Mouse (Mus musculus) hindbrain, embryonic 13.5 days (tissue): ENCODE measurements around the gene Arhgap21. TPM values are rescaled to one million over a fixed set of nuclear protein-coding genes. Genes with fewer than 3 reads are reported as not detected.
"Not testable (repeated sequence)": the region's sequence is repeated elsewhere in the genome, so short reads cannot be mapped to it uniquely, and the experiment has no call there.

Experiments
- ATAC-seq: fragments of 200-750 bp; cut with Nextera tagmentation; 2 replicates; pipeline ENCODE4 v1.8.0; 2017; ENCODE audit warnings: moderate TSS enrichment; ENCODE audit not compliant: low FRiP score
- H3K27ac ChIP-seq: fragments of 300-500 bp; sonication (generic); 2 replicates; pipeline ENCODE4 v1.5.1; 2015; ENCODE audit warnings: inconsistent platforms, mild to moderate bottlenecking, moderate library complexity
- H3K27me3 ChIP-seq: fragments of 300-500 bp; sonication (generic); 2 replicates; pipeline ENCODE4 v1.6.1; 2015; ENCODE audit warnings: mild to moderate bottlenecking, inconsistent platforms
- H3K36me3 ChIP-seq: fragments of 300-500 bp; sonication (generic); 2 replicates; pipeline ENCODE4 v1.6.1; 2015; ENCODE audit warnings: mild to moderate bottlenecking, inconsistent platforms
- H3K4me1 ChIP-seq: fragments of 300-500 bp; sonication (generic); replicated peaks from 2 replicates; pipeline ENCODE4 v1.6.1; 2015; ENCODE audit warnings: inconsistent platforms
- H3K4me2 ChIP-seq: fragments of 300-500 bp; sonication (generic); 2 replicates; pipeline ENCODE4 v1.6.1; 2015; ENCODE audit warnings: inconsistent platforms, mild to moderate bottlenecking, moderate library complexity
- H3K4me3 ChIP-seq: fragments of 300-500 bp; sonication (generic); 2 replicates; pipeline ENCODE4 v1.5.1; 2015; ENCODE audit warnings: mild to moderate bottlenecking, inconsistent platforms
- H3K9ac ChIP-seq: fragments of 300-500 bp; sonication (generic); 2 replicates; pipeline ENCODE4 v1.6.1; 2015; ENCODE audit warnings: mild to moderate bottlenecking, inconsistent platforms
- H3K9me3 ChIP-seq: fragments of 300-500 bp; sonication (generic); 2 replicates; pipeline ENCODE4 v1.6.1; 2016; ENCODE audit warnings: inconsistent platforms
- WGBS: fragments of 180-500 bp; shearing (Covaris S2); methylation state at CpG from one replicate; pipeline ENCODE4 v1.1.7; 2015; 5-methylcytosine and 5-hydroxymethylcytosine counted together
- polyA plus RNA-seq: library from polyadenylated mRNA; unstranded; fragments of >200 nt; fragmentation: Nextera tagmentation; extraction: Ambion mirVana; gene quantifications from 2 replicates; pipeline ENCODE4 v1.2.1, GENCODE M21; 2015

The Arhgap21 gene
- polyA plus RNA-seq, 1 experiment from 2014 or later, result 35.6 TPM

DNA sequence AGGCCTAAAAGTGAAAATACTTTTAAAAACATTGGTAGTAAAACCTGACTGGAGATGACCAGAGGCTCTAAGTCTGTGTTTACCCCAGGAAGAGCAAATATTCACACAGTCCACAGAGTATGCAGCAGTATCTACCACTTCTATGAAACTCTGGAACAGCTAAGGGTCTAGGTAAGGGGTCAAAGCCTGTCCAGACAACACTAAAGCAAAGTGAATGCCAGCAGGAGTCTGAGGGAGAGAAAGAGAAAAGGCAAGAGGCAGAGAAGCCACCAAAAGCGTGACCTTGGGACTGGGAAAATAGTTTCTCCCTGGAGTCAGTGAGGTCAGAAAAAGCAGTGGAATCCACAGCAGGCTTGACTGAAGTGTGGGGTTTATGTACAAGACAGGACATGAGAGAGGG, 21.6 kb downstream of the Arhgap21 start:
- Histone ChIP-seq H3K4me3 (no peak overlapping the region), H3K36me3 (no peaks in the 10 kb centered on the region), H3K4me1 (peaks cover 52% of the 10 kb centered on the region), H3K4me2 (no peak overlapping the region), H3K9me3 (no peaks in the 10 kb centered on the region), H3K27me3 (no peaks in the 10 kb centered on the region), H3K27ac (no peak overlapping the region), H3K9ac (no peak overlapping the region)
- WGBS, result 67% methylated on average over 1 of the region's 1 CpGs
- no peak for ATAC-seq

DNA sequence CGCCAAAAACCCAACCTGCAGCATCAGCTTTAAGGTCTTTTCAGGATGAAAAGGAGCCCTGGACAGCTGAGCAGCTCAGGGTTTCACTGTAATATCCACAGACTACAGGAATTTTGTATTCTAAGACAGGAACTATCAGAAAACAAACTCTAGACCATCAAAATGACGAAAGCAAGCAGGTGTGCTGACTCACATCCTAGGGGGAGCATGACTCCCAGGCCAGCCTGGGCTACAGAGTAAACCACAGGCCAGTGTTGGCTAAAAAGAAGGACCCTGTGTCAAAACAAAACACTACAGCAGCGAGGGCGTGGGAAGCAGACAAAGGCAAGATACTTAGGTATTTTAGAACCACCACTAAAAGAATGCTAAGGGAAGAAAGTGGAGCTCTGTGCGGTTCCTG, 23.1 kb downstream of the Arhgap21 start:
- Histone ChIP-seq H3K9me3 (no peaks in the 10 kb centered on the region), H3K27me3 (no peaks in the 10 kb centered on the region), H3K27ac (no peak overlapping the region), H3K4me2 (no peak overlapping the region), H3K4me1 (peaks cover 57% of the 10 kb centered on the region), H3K4me3 (no peak overlapping the region), H3K9ac (no peak overlapping the region), H3K36me3 (no peaks in the 10 kb centered on the region)
- WGBS, result 95% methylated on average over 5 of the region's 5 CpGs
- no peak for ATAC-seq

DNA sequence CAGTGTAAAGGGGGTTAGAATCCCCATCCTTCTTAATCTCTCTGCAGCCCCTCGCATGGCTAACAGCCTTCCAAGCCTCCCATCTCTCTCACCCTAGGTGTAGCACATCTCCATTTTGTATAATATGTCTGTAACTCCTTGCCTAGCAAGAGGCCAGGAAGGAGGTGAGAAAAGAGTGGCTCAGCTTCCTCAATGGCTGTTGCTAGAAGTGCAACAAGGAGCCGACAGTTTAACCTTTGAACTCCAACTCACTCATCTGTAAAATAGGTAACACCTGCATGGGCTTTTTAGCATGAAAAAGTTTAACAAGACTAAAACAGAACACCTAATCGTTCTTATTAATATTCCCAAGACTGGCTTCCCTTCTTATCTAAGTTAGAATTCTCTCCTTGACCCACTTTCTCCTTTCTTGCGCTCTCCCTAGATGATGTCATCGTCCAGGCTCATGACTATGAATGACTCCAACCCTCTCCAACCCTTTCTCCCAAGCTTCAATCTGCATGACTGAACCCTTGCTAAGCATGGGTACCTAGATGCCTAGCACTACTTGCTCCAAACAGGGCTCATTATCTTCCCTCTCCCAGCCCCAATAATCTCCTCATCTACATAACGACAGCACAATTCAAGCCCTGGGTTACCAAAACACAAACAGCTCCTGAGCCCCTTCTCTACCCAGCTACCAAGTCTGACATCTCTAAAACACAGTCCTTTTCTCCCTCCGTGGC, 24.8 kb downstream of the Arhgap21 start:
- Histone ChIP-seq H3K4me3 (no peak overlapping the region), H3K4me1 (peaks cover 57% of the 10 kb centered on the region), H3K9me3 (no peaks in the 10 kb centered on the region), H3K4me2 (no peak overlapping the region), H3K27ac (peak overlapping the region; percentile 55; the same call in 1 of the 2 replicates), H3K9ac (no peak overlapping the region), H3K27me3 (no peaks in the 10 kb centered on the region), H3K36me3 (no peaks in the 10 kb centered on the region)
- 22% methylated on average over 7 of the region's 7 CpGs for WGBS
- peak; percentile 29; the same call in 1 of the 2 replicates for ATAC-seq

DNA sequence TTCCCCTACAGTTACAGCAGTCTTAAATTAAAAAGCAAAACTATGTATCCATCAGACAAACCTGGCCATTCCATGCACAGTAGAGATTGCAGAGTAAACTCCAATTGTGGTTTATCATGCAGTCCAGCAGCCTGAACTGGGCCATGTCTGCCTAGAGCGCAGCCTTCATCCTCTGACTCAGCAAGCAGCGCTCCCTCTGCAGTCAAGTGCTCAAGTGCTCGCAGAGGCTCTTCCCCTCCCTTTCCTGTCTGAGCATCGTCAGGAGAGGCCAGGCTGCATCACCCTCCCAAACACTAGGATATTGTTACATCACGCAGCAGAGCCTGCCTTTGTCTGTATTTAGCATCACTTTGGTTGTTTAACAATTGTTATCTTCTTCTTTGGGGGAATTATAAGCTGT, 25.5 kb downstream of the Arhgap21 start:
- H3K27me3 ChIP-seq, result no peaks in the 10 kb centered on the region
- H3K9ac ChIP-seq, result no peak overlapping the region
- no peak overlapping the region for H3K4me3 ChIP-seq
- no peaks in the 10 kb centered on the region for H3K36me3 ChIP-seq
- 0 out of 2 replicates have a peak overlapping the region, but pooled peaks have one; percentile 6 for H3K4me2 ChIP-seq
- no peaks in the 10 kb centered on the region for H3K9me3 ChIP-seq
- peak overlapping the region; percentile 55; the same call in 1 of the 2 replicates for H3K27ac ChIP-seq
- peaks cover 57% of the 10 kb centered on the region for H3K4me1 ChIP-seq
- 8% methylated on average over 5 of the region's 5 CpGs for WGBS
- peak; percentile 81 for ATAC-seq

DNA sequence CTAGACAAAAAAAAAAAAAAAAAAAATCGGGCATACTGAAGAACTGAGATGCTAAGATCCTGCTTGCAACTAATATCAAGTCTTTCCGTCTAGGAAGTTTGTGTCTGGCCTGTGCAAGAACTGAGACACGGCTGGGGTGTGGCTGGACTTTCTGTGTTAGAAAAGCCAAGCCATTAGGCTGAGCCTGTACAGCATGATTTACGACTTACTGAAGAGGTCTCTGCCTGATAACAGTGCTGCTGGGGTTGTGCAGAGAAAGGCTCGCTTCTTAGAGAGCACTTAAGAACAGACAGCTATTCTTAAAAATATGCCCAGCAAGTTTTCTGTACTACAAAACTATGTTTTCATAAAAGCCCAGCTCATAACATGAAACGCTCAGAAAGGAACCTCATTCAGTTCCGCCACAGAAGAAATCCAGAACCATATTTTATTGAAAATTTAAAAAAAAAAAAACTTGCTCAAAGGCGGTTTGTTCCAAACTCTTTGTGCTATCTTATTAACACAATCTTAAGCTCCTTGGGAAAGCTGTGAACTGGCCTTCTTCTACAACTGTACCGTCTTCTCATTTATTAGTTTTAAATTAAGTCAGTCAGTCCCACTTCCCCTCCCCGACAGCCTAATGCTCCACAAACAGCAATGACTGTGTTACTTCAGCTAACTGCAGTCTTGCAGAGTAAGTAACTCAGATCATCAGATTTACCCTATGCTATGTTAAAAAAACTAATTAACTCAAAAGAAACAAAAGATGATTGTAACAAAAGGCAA, 26.1 kb downstream of the Arhgap21 start:
- Histone ChIP-seq H3K9me3 (no peaks in the 10 kb centered on the region), H3K4me2 (no peak overlapping the region), H3K9ac (no peak overlapping the region), H3K4me1 (peaks cover 61% of the 10 kb centered on the region), H3K27me3 (no peaks in the 10 kb centered on the region), H3K36me3 (no peaks in the 10 kb centered on the region), H3K27ac (0 out of 2 replicates have a peak overlapping the region, but pooled peaks have one; percentile 55), H3K4me3 (no peak overlapping the region)
- 53% methylated on average over 10 of the region's 10 CpGs for WGBS
- no peak for ATAC-seq

DNA sequence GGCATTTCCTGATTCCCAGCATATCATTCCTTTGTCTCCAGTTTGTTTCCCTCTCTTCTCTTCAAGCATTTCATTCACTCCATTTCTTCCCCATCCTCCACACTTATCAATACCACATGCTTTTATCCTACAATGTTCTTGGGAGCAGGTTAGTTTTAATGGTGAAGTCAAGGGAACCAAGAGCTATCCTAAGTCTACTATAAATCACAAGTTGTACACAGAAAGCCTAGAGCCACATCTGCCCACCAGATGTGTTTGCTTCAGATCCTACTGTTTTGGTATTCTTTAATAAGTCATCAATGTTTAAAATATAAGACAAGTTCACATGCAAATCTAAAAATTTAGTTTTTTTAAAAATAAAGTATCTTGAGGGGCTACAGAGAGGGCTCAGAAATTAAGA, 27.6 kb downstream of the Arhgap21 start:
- Histone ChIP-seq H3K4me1 (peaks cover 65% of the 10 kb centered on the region), H3K4me3 (no peak overlapping the region), H3K9me3 (no peaks in the 10 kb centered on the region), H3K27ac (no peak overlapping the region), H3K36me3 (no peaks in the 10 kb centered on the region), H3K27me3 (no peaks in the 10 kb centered on the region), H3K9ac (no peak overlapping the region), H3K4me2 (no peak overlapping the region)
- no peak for ATAC-seq

DNA sequence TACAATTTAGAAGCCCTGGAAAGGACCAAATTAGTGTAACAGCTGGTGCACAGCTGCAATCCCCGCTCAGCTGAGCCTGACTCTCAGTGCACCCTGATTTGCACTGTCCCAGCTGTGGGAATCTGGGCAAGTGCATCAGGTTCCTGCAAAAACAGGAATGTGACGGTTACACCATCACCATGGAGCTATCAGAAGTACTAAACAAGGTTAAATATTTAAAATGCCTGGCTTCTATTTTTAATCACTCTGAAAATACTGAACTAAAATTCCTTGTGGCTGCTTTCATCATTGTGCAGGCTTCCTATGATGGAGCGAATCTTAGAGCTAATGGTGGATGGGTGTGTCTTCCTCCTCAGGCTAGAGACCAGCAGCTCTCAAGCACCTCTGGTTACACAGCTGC, 29.3 kb downstream of the Arhgap21 start:
- Histone ChIP-seq H3K4me1 (peaks cover 68% of the 10 kb centered on the region), H3K9me3 (no peaks in the 10 kb centered on the region), H3K4me3 (no peak overlapping the region), H3K4me2 (no peak overlapping the region), H3K27me3 (no peaks in the 10 kb centered on the region), H3K36me3 (no peaks in the 10 kb centered on the region), H3K27ac (peak overlapping the region; percentile 35; the same call in 1 of the 2 replicates), H3K9ac (no peak overlapping the region)
- ATAC-seq, result no peak
- 77% methylated on average over 3 of the region's 3 CpGs for WGBS

DNA sequence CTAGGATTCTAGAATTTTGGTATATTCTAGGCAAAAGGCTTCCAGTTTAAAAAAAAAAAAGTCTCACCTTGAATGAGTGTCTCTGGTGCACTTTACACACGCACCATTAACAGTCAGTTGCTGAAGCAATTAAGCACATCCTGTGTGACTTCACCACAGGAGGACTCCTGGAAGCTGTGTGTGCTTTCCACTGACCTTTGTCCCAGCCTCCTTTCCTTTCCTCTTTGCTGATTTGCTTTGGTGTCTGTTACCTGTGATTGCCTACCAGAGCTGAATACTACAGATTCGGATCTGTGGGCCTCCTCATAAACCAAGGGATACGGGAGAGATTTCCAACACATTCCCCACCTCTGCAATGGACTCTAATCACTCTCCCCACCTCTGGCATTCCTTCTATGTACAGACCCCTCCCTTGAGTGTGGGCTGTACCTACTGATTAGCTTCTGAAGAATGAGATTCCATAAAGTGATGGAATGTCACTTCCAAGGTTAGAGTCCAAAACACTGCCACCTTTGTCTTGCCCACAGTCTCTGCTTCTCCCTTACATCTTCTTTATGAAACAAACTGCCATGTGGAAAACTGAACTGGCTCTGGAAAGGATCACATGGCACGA, 32.0 kb downstream of the Arhgap21 start:
- no peak for ATAC-seq
- Histone ChIP-seq H3K4me3 (no peak overlapping the region), H3K36me3 (no peaks in the 10 kb centered on the region), H3K4me2 (no peak overlapping the region), H3K9me3 (no peaks in the 10 kb centered on the region), H3K9ac (no peak overlapping the region), H3K27me3 (no peaks in the 10 kb centered on the region), H3K27ac (no peak overlapping the region), H3K4me1 (peaks cover 51% of the 10 kb centered on the region)
- WGBS, result 82% methylated on average over 4 of the region's 4 CpGs

DNA sequence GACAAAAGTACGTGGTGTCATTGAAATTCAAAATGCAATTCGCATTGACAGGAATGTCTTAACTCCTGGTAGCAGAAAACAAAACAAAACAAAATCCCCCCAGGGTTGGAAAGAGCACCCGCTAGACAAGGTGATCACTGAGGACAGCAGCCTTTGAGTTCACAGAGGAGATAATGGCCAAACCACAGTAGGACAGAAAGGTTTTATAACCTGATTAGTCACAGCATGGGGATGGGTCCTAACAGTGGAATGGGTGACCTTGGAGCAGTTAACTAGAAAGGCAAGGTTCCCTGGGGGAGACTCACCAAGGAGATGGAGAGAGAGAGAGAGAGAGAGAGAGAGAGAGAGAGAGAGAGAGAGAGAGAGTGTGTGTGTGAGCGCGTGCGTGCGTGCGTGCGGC, 34.3 kb downstream of the Arhgap21 start:
- Histone ChIP-seq H3K27me3 (no peaks in the 10 kb centered on the region), H3K4me2 (no peak overlapping the region), H3K27ac (no peak overlapping the region), H3K4me1 (peaks cover 37% of the 10 kb centered on the region), H3K9me3 (no peaks in the 10 kb centered on the region), H3K4me3 (no peak overlapping the region), H3K9ac (no peak overlapping the region), H3K36me3 (no peaks in the 10 kb centered on the region)
- no peak for ATAC-seq
- 66% methylated on average over 9 of the region's 9 CpGs for WGBS

DNA sequence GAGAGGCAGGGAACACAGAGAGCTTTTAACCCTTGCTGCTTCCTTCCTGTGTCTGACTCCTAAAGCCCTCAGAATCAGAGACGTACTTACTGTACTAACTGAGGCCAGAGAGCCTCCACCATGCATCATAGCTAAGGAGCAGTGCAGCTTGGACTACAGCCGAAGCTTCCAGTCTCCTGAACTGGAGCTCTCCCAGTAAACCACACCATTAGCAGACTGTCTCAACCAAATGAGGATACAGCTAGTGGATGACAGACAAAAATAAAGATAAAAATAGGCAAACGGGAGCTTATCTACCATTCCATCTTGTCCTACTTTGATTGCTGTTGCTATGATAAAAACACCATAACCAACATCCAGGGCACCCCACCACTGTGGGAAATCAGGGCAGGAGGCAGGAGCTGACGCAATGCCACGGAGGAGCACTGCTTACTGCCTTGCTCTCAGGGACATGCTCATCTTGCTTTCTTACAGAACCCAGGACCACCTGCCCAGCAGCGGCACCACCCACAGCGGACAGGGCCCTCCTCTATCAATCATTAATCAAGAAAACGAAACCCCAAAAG, 35.9 kb downstream of the Arhgap21 start:
- Histone ChIP-seq H3K4me2 (no peak overlapping the region), H3K9me3 (no peaks in the 10 kb centered on the region), H3K27me3 (no peaks in the 10 kb centered on the region), H3K27ac (no peak overlapping the region), H3K4me3 (no peak overlapping the region), H3K9ac (no peak overlapping the region), H3K36me3 (no peaks in the 10 kb centered on the region), H3K4me1 (peaks cover 29% of the 10 kb centered on the region)
- WGBS, result 84% methylated on average over 8 of the region's 8 CpGs
- no peak for ATAC-seq

DNA sequence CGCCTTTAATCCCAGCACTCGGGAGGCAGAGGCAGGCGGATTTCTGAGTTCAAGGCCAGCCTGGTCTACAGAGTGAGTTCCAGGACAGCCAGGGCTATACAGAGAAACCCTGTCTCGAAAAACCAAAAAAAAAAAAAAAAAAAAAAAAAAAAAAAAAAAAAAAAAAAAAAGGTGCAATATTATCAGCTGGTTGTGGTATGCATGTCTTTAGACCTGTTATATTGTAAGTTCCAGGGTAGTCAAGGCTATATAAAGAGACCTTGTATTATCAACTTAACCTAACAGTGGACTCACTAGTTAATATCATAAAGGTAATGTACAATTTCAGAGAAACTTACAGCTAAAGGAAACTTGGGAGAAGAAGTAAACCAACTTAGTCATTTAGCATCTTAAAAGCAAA, 36.9 kb downstream of the Arhgap21 start:
- H3K36me3 ChIP-seq, H3K9ac ChIP-seq, H3K9me3 ChIP-seq, H3K4me2 ChIP-seq, H3K4me3 ChIP-seq, H3K27ac ChIP-seq, H3K27me3 ChIP-seq, ATAC-seq: not testable (repeated sequence)
- H3K4me1 ChIP-seq, result peaks cover 23% of the 10 kb centered on the region
- WGBS, result 98% methylated on average over 3 of the region's 4 CpGs

DNA sequence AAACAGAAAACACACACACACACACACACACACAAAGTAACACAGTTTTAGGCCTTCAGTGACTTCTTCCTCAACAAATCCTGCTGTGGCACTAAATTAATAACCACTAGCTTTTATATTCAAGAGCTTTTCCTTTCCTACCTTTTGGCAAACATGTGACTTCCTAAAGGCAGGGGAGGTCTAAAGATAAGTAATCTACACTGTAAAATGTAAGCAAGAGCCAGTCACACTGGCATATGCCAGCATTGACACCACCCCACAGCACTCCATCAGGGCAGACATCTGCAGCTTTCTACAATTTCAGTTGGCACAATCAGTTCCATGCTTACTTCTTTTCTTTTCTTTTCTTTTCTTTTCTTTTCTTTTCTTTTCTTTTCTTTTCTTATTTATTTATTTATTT, 40.2 kb downstream of the Arhgap21 start:
- H3K9me3 ChIP-seq, result no peaks in the 10 kb centered on the region
- H3K27me3 ChIP-seq, result no peaks in the 10 kb centered on the region
- no peak for ATAC-seq
- no peak overlapping the region for H3K4me3 ChIP-seq
- no peak overlapping the region for H3K9ac ChIP-seq
- H3K4me2 ChIP-seq, result no peak overlapping the region
- H3K27ac ChIP-seq, result no peak overlapping the region
- no peaks in the 10 kb centered on the region for H3K36me3 ChIP-seq
- peaks cover 7% of the 10 kb centered on the region for H3K4me1 ChIP-seq
